Mouse (Mus musculus): ENCODE data around the gene Rprd2. TPM values are rescaled to one million over a fixed set of nuclear protein-coding genes. Genes with fewer than 3 reads are reported as not detected.

The Rprd2 gene
- 12.0 and 16.6 TPM in 2 replicates for polyA plus RNA-seq (2012; rRNA removed)

DNA sequence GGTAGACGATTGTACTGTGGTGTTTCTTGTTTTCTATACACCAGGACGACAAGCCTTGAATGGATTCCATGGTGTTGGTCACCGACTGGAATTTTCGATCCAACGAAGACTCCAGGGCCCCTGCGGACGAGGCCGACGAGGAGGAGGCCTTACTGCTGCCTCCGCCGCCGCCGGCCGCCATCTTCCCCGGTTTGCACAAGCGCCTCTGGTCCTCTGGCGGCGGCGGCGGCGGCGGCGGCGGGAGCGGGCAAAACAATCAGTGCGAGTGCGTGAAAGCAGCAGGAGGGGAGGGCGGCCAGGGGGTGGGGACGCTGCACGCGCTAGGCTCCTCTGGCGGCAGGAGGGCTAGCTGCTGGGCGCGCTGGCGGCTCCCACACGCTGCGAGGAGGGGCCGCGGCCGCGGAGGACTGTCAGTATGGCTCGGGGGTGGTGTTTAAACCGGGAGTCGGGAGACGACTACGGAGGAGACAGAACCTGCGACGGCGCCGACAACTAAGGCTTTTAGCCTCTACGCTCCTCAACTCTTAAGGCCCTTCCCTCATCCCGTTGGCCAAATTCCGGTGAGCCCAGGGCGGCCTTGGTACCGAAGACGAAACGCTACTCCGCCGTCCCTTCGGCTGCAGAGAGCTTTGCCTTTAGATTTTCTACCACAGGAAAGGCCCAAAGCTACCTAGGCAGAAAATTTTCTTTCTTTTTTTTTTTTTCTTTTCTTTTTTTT, at the start of gene Rprd2:
TSS of gene Rprd2 (minus strand) at position 293 of the 718 bp plus-strand sequence.

DNA sequence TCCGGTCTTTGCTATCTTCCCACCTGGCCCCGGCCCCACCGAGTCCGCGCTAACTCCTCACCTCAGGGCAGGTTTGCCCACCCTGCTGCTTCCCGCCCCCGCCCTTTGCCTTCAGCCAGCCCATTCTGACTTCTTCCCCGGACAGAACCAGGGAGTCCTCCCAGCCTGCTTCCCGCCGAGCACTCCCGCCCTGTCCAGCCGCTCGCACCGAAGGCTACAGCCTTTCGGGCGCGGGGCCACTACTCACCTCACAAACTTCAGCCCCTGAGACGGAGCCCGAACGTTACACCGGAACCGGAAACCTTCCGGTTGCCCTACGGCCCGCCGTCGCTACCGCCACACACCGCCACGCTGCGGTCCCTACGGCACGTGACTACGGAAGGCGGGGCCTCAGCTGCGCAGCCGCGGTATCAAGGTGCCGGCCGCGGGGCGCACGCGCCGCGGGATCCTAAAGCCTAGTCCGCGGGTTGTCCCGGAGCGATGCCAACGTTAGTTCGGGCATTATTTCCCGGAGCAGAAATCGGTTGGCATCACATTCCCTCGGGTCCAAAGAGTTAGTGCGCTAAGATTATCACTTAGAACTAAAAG, 36.9 kb upstream of the Rprd2 start, which contains the start of gene Prpf3:
TSS of gene Prpf3 (minus strand) at position 384 of the 588 bp plus-strand sequence.

DNA sequence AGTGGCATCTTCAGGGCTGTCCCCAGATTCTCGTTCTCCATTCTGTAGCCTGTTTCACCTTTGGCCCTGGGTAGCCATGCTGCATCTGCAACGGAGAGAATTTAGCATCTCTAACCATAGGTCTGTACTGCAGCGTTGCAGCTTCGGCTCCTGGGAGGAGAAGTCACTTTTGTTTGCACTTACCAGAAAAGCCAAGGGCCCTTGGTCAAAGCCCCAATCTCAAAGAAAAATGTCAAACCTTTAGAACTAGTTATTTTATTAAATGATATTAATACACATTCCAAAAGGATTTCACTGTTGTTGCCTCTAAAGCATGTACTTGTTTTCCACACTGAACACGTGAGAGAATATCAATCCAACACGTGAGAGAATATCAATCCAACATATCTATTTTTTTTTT, 58.6 kb downstream of the Rprd2 start, which contains the start of gene Tars2:
TSS of gene Tars2 (minus strand) at position 101 of the 400 bp plus-strand sequence.

DNA sequence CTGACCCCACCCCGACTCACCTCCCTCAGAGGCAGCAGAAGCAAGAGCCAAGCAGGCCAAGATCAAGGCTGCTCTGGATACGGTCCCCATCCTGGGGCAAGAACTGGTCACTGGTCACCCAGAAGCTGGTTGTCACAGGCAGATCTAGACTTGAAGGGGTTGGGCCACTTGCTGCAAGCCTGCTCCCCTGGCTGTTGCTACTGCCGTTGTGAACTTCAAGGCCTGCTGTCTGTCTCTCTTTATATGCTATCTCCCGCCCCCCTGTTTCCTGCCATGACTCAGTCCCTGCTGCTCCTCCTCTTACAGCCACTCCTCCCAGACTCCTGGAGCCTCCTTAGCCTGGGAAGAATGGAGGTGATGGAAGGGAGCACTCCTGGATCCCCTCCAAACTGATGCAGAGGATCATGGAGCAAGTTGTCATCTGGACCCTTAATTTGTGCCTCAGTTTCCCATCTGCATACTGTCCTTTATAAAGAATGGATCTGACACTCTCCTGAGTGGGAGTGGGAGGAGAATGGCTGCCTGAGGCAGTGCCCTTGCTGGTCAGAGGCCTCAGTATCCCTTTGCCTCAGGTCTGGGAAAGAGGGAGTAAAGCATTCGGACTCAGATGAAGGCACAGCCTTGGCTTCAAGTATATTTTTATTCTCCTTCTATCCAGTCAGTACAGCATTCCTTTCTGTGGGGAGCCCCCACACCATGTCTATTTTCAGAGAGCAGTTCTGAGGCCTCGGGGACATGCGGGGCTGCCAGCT, 79.1 kb downstream of the Rprd2 start, which contains the start of gene Ecm1:
TSS of gene Ecm1 (minus strand) at position 217 of the 752 bp plus-strand sequence.

Other genes with a start within 250 kb of the Rprd2 start
- 4.9 and 5.2 TPM in 2 replicates for gene Golph3l, start 229.9 kb downstream of the Rprd2 start, polyA plus RNA-seq (2012; rRNA removed)
- 5.8 and 6.5 TPM in 2 replicates for gene Ensa, start 193.9 kb downstream of the Rprd2 start, polyA plus RNA-seq (2012; rRNA removed)
- gene Mcl1, start 160.1 kb downstream of the Rprd2 start, polyA plus RNA-seq (2012; rRNA removed), result 109 and 292 TPM in 2 replicates
- gene Adamtsl4, start 130.9 kb downstream of the Rprd2 start, polyA plus RNA-seq (2012; rRNA removed), result 7.8 and 8.3 TPM in 2 replicates
- 220 and 471 TPM in 2 replicates for gene Ecm1, start 79.3 kb downstream of the Rprd2 start, polyA plus RNA-seq (2012; rRNA removed)
- 31.3 and 36.9 TPM in 2 replicates for gene Tars2, start 58.7 kb downstream of the Rprd2 start, polyA plus RNA-seq (2012; rRNA removed)
- 4.6 and 6.4 TPM in 2 replicates for gene Prpf3, start 37.0 kb upstream of the Rprd2 start, polyA plus RNA-seq (2012; rRNA removed)
- 47.9 and 63.9 TPM in 2 replicates for gene Mrps21, start 52.7 kb upstream of the Rprd2 start, polyA plus RNA-seq (2012; rRNA removed)
- 9.5 and 9.7 TPM in 2 replicates for gene Ciart, start 63.4 kb upstream of the Rprd2 start, polyA plus RNA-seq (2012; rRNA removed)
- gene BC028528, start 73.1 kb upstream of the Rprd2 start, polyA plus RNA-seq (2012; rRNA removed), result 5.2 and 8.0 TPM in 2 replicates
- gene Aph1a, start 75.1 kb upstream of the Rprd2 start, polyA plus RNA-seq (2012; rRNA removed), result 221 and 413 TPM in 2 replicates
- 70.9 and 98.2 TPM in 2 replicates for gene Car14, start 85.8 kb upstream of the Rprd2 start, polyA plus RNA-seq (2012; rRNA removed)
- 18.5 and 26.0 TPM in 2 replicates for gene Anp32e, start 110.4 kb upstream of the Rprd2 start, polyA plus RNA-seq (2012; rRNA removed)
- gene Plekho1, start 177.1 kb upstream of the Rprd2 start, polyA plus RNA-seq (2012; rRNA removed), result 46.0 and 57.5 TPM in 2 replicates
- gene Vps45, start 239.6 kb upstream of the Rprd2 start, polyA plus RNA-seq (2012; rRNA removed), result 2.9 and 3.2 TPM in 2 replicates

All from ovary, adult 2 months (tissue).